Mouse (Mus musculus) neural tube, embryonic 12.5 days (tissue): ENCODE results near the gene Mtm1. TPM values are rescaled to one million over a fixed set of nuclear protein-coding genes. Genes with fewer than 3 reads are reported as not detected.

Source experiments
- ATAC-seq: fragments of 200-750 bp; cut with Nextera tagmentation; 2 replicates; pipeline ENCODE4 v1.8.0; 2017; ENCODE audit warnings: low read depth, mild to moderate bottlenecking, moderate TSS enrichment, moderate library complexity; ENCODE audit not compliant: low FRiP score
- H3K27ac ChIP-seq: fragments of 300-500 bp; sonication (generic); 2 replicates; pipeline ENCODE4 v1.5.1; 2016
- H3K27me3 ChIP-seq: fragments of 300-500 bp; sonication (generic); replicated peaks from 2 replicates; pipeline ENCODE4 v1.6.1; 2016; ENCODE audit warnings: mild to moderate bottlenecking
- H3K36me3 ChIP-seq: fragments of 300-500 bp; sonication (generic); 2 replicates; pipeline ENCODE4 v1.6.1; 2016; ENCODE audit warnings: mild to moderate bottlenecking
- H3K4me1 ChIP-seq: fragments of 300-500 bp; sonication (generic); 2 replicates; pipeline ENCODE4 v1.6.1; 2016
- H3K4me2 ChIP-seq: fragments of 300-500 bp; sonication (generic); replicated peaks from 2 replicates; pipeline ENCODE4 v1.6.1; 2016; ENCODE audit warnings: mild to moderate bottlenecking
- H3K4me3 ChIP-seq: fragments of 300-500 bp; sonication (generic); 2 replicates; pipeline ENCODE4 v1.5.1; 2016
- H3K9ac ChIP-seq: fragments of 300-500 bp; sonication (generic); 2 replicates; pipeline ENCODE4 v1.6.1; 2016; ENCODE audit warnings: mild to moderate bottlenecking
- H3K9me3 ChIP-seq: fragments of 300-500 bp; sonication (generic); 2 replicates; pipeline ENCODE4 v1.6.1; 2016; ENCODE audit warnings: mild to moderate bottlenecking
- WGBS: fragments of 180-500 bp; shearing (Covaris S2); methylation state at CpG from one replicate; pipeline ENCODE4 v1.1.7; 2016; 5-methylcytosine and 5-hydroxymethylcytosine counted together
- polyA plus RNA-seq: library from polyadenylated mRNA; unstranded; fragments of >200 nt; fragmentation: Nextera tagmentation; extraction: Ambion mirVana; gene quantifications from 2 replicates; pipeline ENCODE4 v1.2.1, GENCODE M21; 2016

Gene Mtm1
- polyA plus RNA-seq = 5.3 and 5.5 TPM in 2 replicates

- 63% methylated on average over 1 of the region's 1 CpGs for WGBS
- H3K9ac ChIP-seq = no peak within 1 kb of the TSS
- H3K36me3 ChIP-seq = no peaks in the 10 kb centered on the region
- H3K4me3 ChIP-seq = no peak within 1 kb of the TSS
- no peak within 1 kb of the TSS for H3K4me2 ChIP-seq
- H3K9me3 ChIP-seq = no peaks in the 10 kb centered on the region
- ATAC-seq = no peak
- no peak within 1 kb of the TSS for H3K27ac ChIP-seq
- no peaks in the 10 kb centered on the region for H3K4me1 ChIP-seq
- H3K27me3 ChIP-seq = no peaks in the 10 kb centered on the region
Measured at GRCm38 (mm10) chrX:71210467-71210866, at the start of gene Mtm1. TSS of gene Mtm1 (plus strand) at chrX:71210767.

GRCm38 (mm10) chrX:71181526-71181925, 29.0 kb upstream of the Mtm1 start:
- Histone ChIP-seq H3K27ac (no peak overlapping the region), H3K36me3 (no peaks in the 10 kb centered on the region), H3K4me2 (no peak overlapping the region), H3K4me1 (no peaks in the 10 kb centered on the region), H3K9me3 (no peaks in the 10 kb centered on the region), H3K4me3 (no peak overlapping the region), H3K27me3 (no peaks in the 10 kb centered on the region), H3K9ac (no peak overlapping the region)
- WGBS = 84% methylated on average over 3 of the region's 3 CpGs
- no peak for ATAC-seq

- Histone ChIP-seq H3K4me3 (no peak overlapping the region), H3K9me3 (no peaks in the 10 kb centered on the region), H3K4me2 (no peak overlapping the region), H3K36me3 (no peaks in the 10 kb centered on the region), H3K27me3 (no peaks in the 10 kb centered on the region), H3K4me1 (no peaks in the 10 kb centered on the region), H3K27ac (no peak overlapping the region), H3K9ac (no peak overlapping the region)
- 89% methylated on average over 4 of the region's 4 CpGs for WGBS
- ATAC-seq = no peak
Measured at GRCm38 (mm10) chrX:71183671-71184070, 26.9 kb upstream of the Mtm1 start.

GRCm38 (mm10) chrX:71186396-71186795, 24.2 kb upstream of the Mtm1 start:
- Histone ChIP-seq H3K36me3 (no peaks in the 10 kb centered on the region), H3K27me3 (no peaks in the 10 kb centered on the region), H3K9me3 (no peaks in the 10 kb centered on the region), H3K4me1 (no peaks in the 10 kb centered on the region), H3K4me2 (no peak overlapping the region), H3K27ac (no peak overlapping the region), H3K4me3 (no peak overlapping the region), H3K9ac (no peak overlapping the region)
- no peak for ATAC-seq
- 82% methylated on average over 1 of the region's 1 CpGs for WGBS

- no peak for ATAC-seq
- H3K4me2 ChIP-seq = no peak overlapping the region
- 73% methylated on average over 2 of the region's 2 CpGs for WGBS
Measured at GRCm38 (mm10) chrX:71204776-71205175, 5.8 kb upstream of the Mtm1 start.

GRCm38 (mm10) chrX:71205821-71206542, 4.6 kb upstream of the Mtm1 start:
- H3K27ac ChIP-seq = no peak overlapping the region
- H3K4me1 ChIP-seq = no peaks in the 10 kb centered on the region
- H3K9ac ChIP-seq = no peak overlapping the region
- ATAC-seq = no peak
- H3K36me3 ChIP-seq = no peaks in the 10 kb centered on the region
- no peaks in the 10 kb centered on the region for H3K9me3 ChIP-seq
- no peak overlapping the region for H3K4me3 ChIP-seq
- no peak overlapping the region for H3K4me2 ChIP-seq
- WGBS = 83% methylated on average over 1 of the region's 1 CpGs
- no peaks in the 10 kb centered on the region for H3K27me3 ChIP-seq

More at GRCm38 (mm10) chrX:71204776-71205175, 5.8 kb upstream of the Mtm1 start:
- Histone ChIP-seq H3K4me3 (no peak overlapping the region), H3K9ac (no peak overlapping the region), H3K4me1 (no peaks in the 10 kb centered on the region), H3K27me3 (no peaks in the 10 kb centered on the region), H3K9me3 (no peaks in the 10 kb centered on the region), H3K36me3 (no peaks in the 10 kb centered on the region), H3K27ac (no peak overlapping the region)

GRCm38 (mm10) chrX:71206595-71206994, 4.0 kb upstream of the Mtm1 start:
- no peaks in the 10 kb centered on the region for H3K9me3 ChIP-seq
- H3K4me3 ChIP-seq = no peak overlapping the region
- ATAC-seq = no peak
- 91% methylated on average over 1 of the region's 1 CpGs for WGBS
- no peak overlapping the region for H3K27ac ChIP-seq
- H3K4me2 ChIP-seq = no peak overlapping the region
- no peak overlapping the region for H3K9ac ChIP-seq
- no peaks in the 10 kb centered on the region for H3K27me3 ChIP-seq
- H3K4me1 ChIP-seq = no peaks in the 10 kb centered on the region
- H3K36me3 ChIP-seq = no peaks in the 10 kb centered on the region

GRCm38 (mm10) chrX:71212911-71213310, 2.3 kb downstream of the Mtm1 start:
- ATAC-seq = no peak

GRCm38 (mm10) chrX:71214441-71215112, 4.0 kb downstream of the Mtm1 start:
- Histone ChIP-seq H3K4me3 (peak overlapping the region; percentile 43), H3K9me3 (no peaks in the 10 kb centered on the region), H3K9ac (no peak overlapping the region), H3K36me3 (no peaks in the 10 kb centered on the region), H3K27me3 (no peaks in the 10 kb centered on the region), H3K4me2 (peak overlapping the region; percentile 69), H3K27ac (no peak overlapping the region), H3K4me1 (no peaks in the 10 kb centered on the region)
- 20% methylated on average over 20 of the region's 20 CpGs for WGBS
- peak; percentile 98 for ATAC-seq

More at GRCm38 (mm10) chrX:71212911-71213310, 2.3 kb downstream of the Mtm1 start:
- H3K4me2 ChIP-seq = no peak overlapping the region
- no peak overlapping the region for H3K9ac ChIP-seq
- H3K4me1 ChIP-seq = no peaks in the 10 kb centered on the region
- no peak overlapping the region for H3K4me3 ChIP-seq
- no peaks in the 10 kb centered on the region for H3K27me3 ChIP-seq
- WGBS = 56% methylated on average over 4 of the region's 4 CpGs
- H3K27ac ChIP-seq = no peak overlapping the region
- H3K36me3 ChIP-seq = no peaks in the 10 kb centered on the region
- H3K9me3 ChIP-seq = no peaks in the 10 kb centered on the region

- 0 out of 2 replicates have a peak overlapping the region, but pooled peaks have one; percentile 26 for H3K9ac ChIP-seq
- no peaks in the 10 kb centered on the region for H3K36me3 ChIP-seq
- no peaks in the 10 kb centered on the region for H3K27me3 ChIP-seq
- no peak overlapping the region for H3K27ac ChIP-seq
- no peaks in the 10 kb centered on the region for H3K4me1 ChIP-seq
- no peaks in the 10 kb centered on the region for H3K9me3 ChIP-seq
- WGBS = 19% methylated on average over 27 of the region's 27 CpGs
- ATAC-seq = peak; percentile 87
- peak overlapping the region; percentile 43 for H3K4me3 ChIP-seq
- peak overlapping the region; percentile 69 for H3K4me2 ChIP-seq
Measured at GRCm38 (mm10) chrX:71215113-71215708, 4.6 kb downstream of the Mtm1 start.

GRCm38 (mm10) chrX:71216879-71217278, 6.3 kb downstream of the Mtm1 start:
- WGBS = 80% methylated on average over 2 of the region's 2 CpGs
- H3K27me3 ChIP-seq = no peaks in the 10 kb centered on the region
- H3K4me1 ChIP-seq = no peaks in the 10 kb centered on the region
- no peak overlapping the region for H3K4me3 ChIP-seq
- no peak for ATAC-seq
- no peak overlapping the region for H3K4me2 ChIP-seq
- no peaks in the 10 kb centered on the region for H3K9me3 ChIP-seq
- H3K36me3 ChIP-seq = no peaks in the 10 kb centered on the region
- no peak overlapping the region for H3K27ac ChIP-seq
- no peak overlapping the region for H3K9ac ChIP-seq

GRCm38 (mm10) chrX:71218853-71219252, 8.3 kb downstream of the Mtm1 start:
- H3K4me3 ChIP-seq = no peak overlapping the region
- no peak overlapping the region for H3K9ac ChIP-seq
- no peaks in the 10 kb centered on the region for H3K36me3 ChIP-seq
- H3K4me2 ChIP-seq = no peak overlapping the region
- no peaks in the 10 kb centered on the region for H3K9me3 ChIP-seq
- 65% methylated on average over 3 of the region's 3 CpGs for WGBS
- no peaks in the 10 kb centered on the region for H3K4me1 ChIP-seq
- no peak for ATAC-seq
- H3K27ac ChIP-seq = no peak overlapping the region
- no peaks in the 10 kb centered on the region for H3K27me3 ChIP-seq
